Comparison of ENCODE assay signal across 8 mouse cellular contexts in genomic region chr4:128803569-128803968, GRCm38 (mm10). TPM values are rescaled to one million over a fixed set of nuclear protein-coding genes. Genes with fewer than 3 reads are reported as not detected.
DNase-seq lines count a peak whose midpoint lies in the region; ATAC-seq and TF ChIP-seq lines count a peak whose summit lies in the region.

No protein-coding gene starts in this region.

- H3K9ac ChIP-seq in heart, embryonic 15.5 days = peak overlapping the region; percentile 18; the same call in 1 of the 2 replicates
- peak overlapping the region; percentile 96 for H3K9ac ChIP-seq in embryonic facial prominence, embryonic 14.5 days (ENCODE audit: low read depth, low read length)
- H3K9ac ChIP-seq in hindbrain, postnatal 0 days (replicated peaks; ENCODE audit: low read length) = peak overlapping the region; percentile 80; the same call in 1 of the 2 replicates
- peak overlapping the region; percentile 99 for H3K9ac ChIP-seq in midbrain, embryonic 11.5 days (ENCODE audit: low read length)

- H3K9me3 ChIP-seq in heart, embryonic 15.5 days (replicated peaks) = no peaks in the 10 kb centered on the region
- no peaks in the 10 kb centered on the region for H3K9me3 ChIP-seq in embryonic facial prominence, embryonic 14.5 days (ENCODE audit: control insufficient read depth, low read length)
- H3K9me3 ChIP-seq in hindbrain, postnatal 0 days (ENCODE audit: low read length) = no peaks in the 10 kb centered on the region
- no peaks in the 10 kb centered on the region for H3K9me3 ChIP-seq in midbrain, embryonic 11.5 days (ENCODE audit: control insufficient read depth, low read length)

- H3K4me1 ChIP-seq in heart, embryonic 15.5 days (replicated peaks) = peaks cover 44% of the 10 kb centered on the region
- peaks cover 25% of the 10 kb centered on the region for H3K4me1 ChIP-seq in embryonic facial prominence, embryonic 14.5 days (ENCODE audit: control insufficient read depth, insufficient read depth, low read length)
- H3K4me1 ChIP-seq in hindbrain, postnatal 0 days (ENCODE audit: insufficient read depth, low read length) = peaks cover 20% of the 10 kb centered on the region
- peaks cover 30% of the 10 kb centered on the region for H3K4me1 ChIP-seq in midbrain, embryonic 11.5 days (ENCODE audit: control insufficient read depth, insufficient read depth, low read length)

- H3K4me3 ChIP-seq in heart, embryonic 15.5 days = peak overlapping the region; percentile 65; the same call in 1 of the 2 replicates
- peak overlapping the region; percentile 77; the same call in 1 of the 2 replicates for H3K4me3 ChIP-seq in embryonic facial prominence, embryonic 14.5 days (ENCODE audit: low read depth, low read length)
- H3K4me3 ChIP-seq in hindbrain, postnatal 0 days (ENCODE audit: low read length) = peak overlapping the region; percentile 72; the same call in 1 of the 2 replicates
- H3K4me3 ChIP-seq in midbrain, embryonic 11.5 days (ENCODE audit: low read depth, low read length) = peak overlapping the region; percentile 99

- peak overlapping the region; percentile 96 for H3K27ac ChIP-seq in heart, embryonic 15.5 days
- no peak overlapping the region; the same call in 1 of the 2 replicates for H3K27ac ChIP-seq in embryonic facial prominence, embryonic 14.5 days (replicated peaks; ENCODE audit: low read depth, low read length)
- no peak overlapping the region for H3K27ac ChIP-seq in hindbrain, postnatal 0 days
- no peak overlapping the region for H3K27ac ChIP-seq in midbrain, embryonic 11.5 days (ENCODE audit: low read depth, low read length)

- no peaks in the 10 kb centered on the region for H3K27me3 ChIP-seq in heart, embryonic 15.5 days
- H3K27me3 ChIP-seq in embryonic facial prominence, embryonic 14.5 days (replicated peaks; ENCODE audit: control insufficient read depth, insufficient read depth, low read length) = no peaks in the 10 kb centered on the region
- H3K27me3 ChIP-seq in hindbrain, postnatal 0 days (ENCODE audit: insufficient read depth, low read length) = no peaks in the 10 kb centered on the region
- H3K27me3 ChIP-seq in midbrain, embryonic 11.5 days (ENCODE audit: control insufficient read depth, insufficient read depth, low read length) = no peaks in the 10 kb centered on the region

- DNase-seq in heart, adult 11 months = no peak
- no peak for DNase-seq in embryonic facial prominence, embryonic 14.5 days (ENCODE audit: low spot score)
- no peak for DNase-seq in hindbrain, postnatal 0 days (ENCODE audit: low spot score)
- DNase-seq in midbrain, embryonic 11.5 days (ENCODE audit: low spot score, missing footprints) = peak; percentile 83
- no peak for DNase-seq in ovary, postnatal 10 days (ENCODE audit: low spot score)
- no peak for DNase-seq in layer of hippocampus, adult 9-10 months (ENCODE audit: low spot score)
- no peak for DNase-seq in thymus, postnatal 10 days (ENCODE audit: low spot score in 2 of 2)

- peak overlapping the region; percentile 81 for H3K4me2 ChIP-seq in heart, embryonic 15.5 days
- H3K4me2 ChIP-seq in embryonic facial prominence, embryonic 14.5 days (ENCODE audit: low read depth, low read length) = peak overlapping the region; percentile 83
- peak overlapping the region; percentile 95 for H3K4me2 ChIP-seq in hindbrain, postnatal 0 days (ENCODE audit: low read depth, low read length)
- H3K4me2 ChIP-seq in midbrain, embryonic 11.5 days = peak overlapping the region; percentile 78

- 49% methylated on average over 5 of the region's 5 CpGs for WGBS in heart, embryonic 15.5 days
- WGBS in embryonic facial prominence, embryonic 14.5 days = 46% methylated on average over 5 of the region's 5 CpGs
- 55% methylated on average over 5 of the region's 5 CpGs for WGBS in hindbrain, postnatal 0 days
- WGBS in midbrain, embryonic 11.5 days = 47% methylated on average over 5 of the region's 5 CpGs

- no peak for ATAC-seq in heart, embryonic 15.5 days (replicated peaks; ENCODE audit: insufficient number of reproducible peaks, insufficient read depth, low FRiP score, low read depth)
- ATAC-seq in embryonic facial prominence, embryonic 14.5 days (ENCODE audit: low read depth) = no peak
- ATAC-seq in hindbrain, postnatal 0 days = no peak
- ATAC-seq in midbrain, embryonic 11.5 days (ENCODE audit: low FRiP score) = no peak

- no peaks in the 10 kb centered on the region for H3K36me3 ChIP-seq in heart, embryonic 15.5 days
- H3K36me3 ChIP-seq in embryonic facial prominence, embryonic 14.5 days (ENCODE audit: control insufficient read depth, insufficient read depth, low read length) = no peaks in the 10 kb centered on the region
- H3K36me3 ChIP-seq in hindbrain, postnatal 0 days (ENCODE audit: insufficient read depth, low read length) = no peaks in the 10 kb centered on the region
- H3K36me3 ChIP-seq in midbrain, embryonic 11.5 days (ENCODE audit: control insufficient read depth, insufficient read depth, low read length) = no peaks in the 10 kb centered on the region

- no peak for TF ChIP-seq CTCF in hindbrain, postnatal 0 days (IDR thresholded peaks at IDR 0.05; ENCODE audit: low read depth)

RNA-seq across cellular contexts. Expression of gene Zfp362, which starts 2.3 kb away (rescaled TPM):
- 14.2 and 21.1 TPM in 2 replicates for polyA plus RNA-seq in heart, embryonic 15.5 days (2015; fragmentation: Nextera tagmentation; extraction: Ambion mirVana)
- polyA plus RNA-seq in embryonic facial prominence, embryonic 14.5 days (2014; fragmentation: Nextera tagmentation; extraction: Ambion mirVana) = 28.6 and 34.0 TPM in 2 replicates
- total RNA-seq in hindbrain, postnatal 0 days (2014; rRNA removed) = 25.6 and 35.7 TPM in 2 replicates
- polyA plus RNA-seq in hindbrain, postnatal 0 days (2015; fragmentation: Nextera tagmentation; extraction: Ambion mirVana) = 23.3 and 24.9 TPM in 2 replicates
- polyA plus RNA-seq in midbrain, embryonic 11.5 days (2014; fragmentation: Nextera tagmentation; extraction: Ambion mirVana) = 30.1 and 31.7 TPM in 2 replicates

RNA-seq across cellular contexts. Expression of gene A3galt2, which starts 48.4 kb away (rescaled TPM):
- polyA plus RNA-seq in heart, embryonic 15.5 days (2015; fragmentation: Nextera tagmentation; extraction: Ambion mirVana) = 0.04 TPM in 1 of 2 replicates, not detected in the other
- 0.13 TPM in 2 replicates for polyA plus RNA-seq in embryonic facial prominence, embryonic 14.5 days (2014; fragmentation: Nextera tagmentation; extraction: Ambion mirVana)
- total RNA-seq in hindbrain, postnatal 0 days (2014; rRNA removed) = 0.47 and 1.1 TPM in 2 replicates
- polyA plus RNA-seq in hindbrain, postnatal 0 days (2015; fragmentation: Nextera tagmentation; extraction: Ambion mirVana) = 0.10 TPM in 2 replicates
- polyA plus RNA-seq in midbrain, embryonic 11.5 days (2014; fragmentation: Nextera tagmentation; extraction: Ambion mirVana) = 0.15 and 0.18 TPM in 2 replicates

Comparison
In these comparisons a context has a peak if more than half of its experiments do, and no peak if none do; other contexts are left out.
1. H3K9ac ChIP-seq: peak in every context shown above with its lines; median percentile 99 in midbrain, embryonic 11.5 days; 96 in embryonic facial prominence, embryonic 14.5 days; 80 in hindbrain, postnatal 0 days; 18 in heart, embryonic 15.5 days.